Mouse (Mus musculus): Measurements from ENCODE around the gene Slc25a26.

The Slc25a26 gene

GRCm38 (mm10) chr6:94499897-94500623, at the start of gene Slc25a26:
TSS of gene Slc25a26 (plus strand) at chr6:94500331.
- DNase-seq (ENCODE audit: low read depth, low spot score) = peak; percentile 77

- DNase-seq (ENCODE audit: low read depth, low spot score) = peak; percentile 33
Measured at GRCm38 (mm10) chr6:94464037-94464891, 35.9 kb upstream of the Slc25a26 start.

GRCm38 (mm10) chr6:94466508-94467205, 33.5 kb upstream of the Slc25a26 start:
- DNase-seq (ENCODE audit: low read depth, low spot score) = peak; percentile 28

- no peak for DNase-seq (ENCODE audit: low read depth, low spot score)
Measured at GRCm38 (mm10) chr6:94492739-94493138, 7.4 kb upstream of the Slc25a26 start.

- no peak for DNase-seq (ENCODE audit: low read depth, low spot score)
Measured at GRCm38 (mm10) chr6:94503963-94504362, 3.8 kb downstream of the Slc25a26 start.

- DNase-seq (ENCODE audit: low read depth, low spot score) = no peak
Measured at GRCm38 (mm10) chr6:94507921-94508320, 7.8 kb downstream of the Slc25a26 start.

GRCm38 (mm10) chr6:94508807-94509206, 8.7 kb downstream of the Slc25a26 start:
- DNase-seq (ENCODE audit: low read depth, low spot score) = no peak

GRCm38 (mm10) chr6:94509220-94509619, 9.1 kb downstream of the Slc25a26 start:
- DNase-seq (ENCODE audit: low read depth, low spot score) = no peak

- DNase-seq (ENCODE audit: low read depth, low spot score) = no peak
Measured at GRCm38 (mm10) chr6:94518171-94518570, 18.0 kb downstream of the Slc25a26 start.

GRCm38 (mm10) chr6:94524335-94524734, 24.2 kb downstream of the Slc25a26 start:
- DNase-seq (ENCODE audit: low read depth, low spot score) = no peak

GRCm38 (mm10) chr6:94530756-94531155, 30.6 kb downstream of the Slc25a26 start:
- no peak for DNase-seq (ENCODE audit: low read depth, low spot score)

- DNase-seq (ENCODE audit: low read depth, low spot score) = no peak
Measured at GRCm38 (mm10) chr6:94532086-94532485, 32.0 kb downstream of the Slc25a26 start.

GRCm38 (mm10) chr6:94536478-94536877, 36.3 kb downstream of the Slc25a26 start:
- no peak for DNase-seq (ENCODE audit: low read depth, low spot score)

- DNase-seq (ENCODE audit: low read depth, low spot score) = no peak
Measured at GRCm38 (mm10) chr6:94537652-94538051, 37.5 kb downstream of the Slc25a26 start.

GRCm38 (mm10) chr6:94540090-94540489, 40.0 kb downstream of the Slc25a26 start:
- DNase-seq (ENCODE audit: low read depth, low spot score) = no peak

GRCm38 (mm10) chr6:94540615-94541014, 40.5 kb downstream of the Slc25a26 start:
- no peak for DNase-seq (ENCODE audit: low read depth, low spot score)

- DNase-seq (ENCODE audit: low read depth, low spot score) = no peak
Measured at GRCm38 (mm10) chr6:94541133-94541532, 41.0 kb downstream of the Slc25a26 start.

- DNase-seq (ENCODE audit: low read depth, low spot score) = no peak
Measured at GRCm38 (mm10) chr6:94541854-94542253, 41.7 kb downstream of the Slc25a26 start.

- peak; percentile 5 for DNase-seq (ENCODE audit: low read depth, low spot score)
Measured at GRCm38 (mm10) chr6:94543902-94544840, 44.0 kb downstream of the Slc25a26 start.

- no peak for DNase-seq (ENCODE audit: low read depth, low spot score)
Measured at GRCm38 (mm10) chr6:94547239-94547638, 47.1 kb downstream of the Slc25a26 start.

GRCm38 (mm10) chr6:94550298-94550697, 50.2 kb downstream of the Slc25a26 start:
- DNase-seq (ENCODE audit: low read depth, low spot score) = no peak
